Comparison of ENCODE assay signal across 8 mouse cellular contexts in the genomic region with DNA sequence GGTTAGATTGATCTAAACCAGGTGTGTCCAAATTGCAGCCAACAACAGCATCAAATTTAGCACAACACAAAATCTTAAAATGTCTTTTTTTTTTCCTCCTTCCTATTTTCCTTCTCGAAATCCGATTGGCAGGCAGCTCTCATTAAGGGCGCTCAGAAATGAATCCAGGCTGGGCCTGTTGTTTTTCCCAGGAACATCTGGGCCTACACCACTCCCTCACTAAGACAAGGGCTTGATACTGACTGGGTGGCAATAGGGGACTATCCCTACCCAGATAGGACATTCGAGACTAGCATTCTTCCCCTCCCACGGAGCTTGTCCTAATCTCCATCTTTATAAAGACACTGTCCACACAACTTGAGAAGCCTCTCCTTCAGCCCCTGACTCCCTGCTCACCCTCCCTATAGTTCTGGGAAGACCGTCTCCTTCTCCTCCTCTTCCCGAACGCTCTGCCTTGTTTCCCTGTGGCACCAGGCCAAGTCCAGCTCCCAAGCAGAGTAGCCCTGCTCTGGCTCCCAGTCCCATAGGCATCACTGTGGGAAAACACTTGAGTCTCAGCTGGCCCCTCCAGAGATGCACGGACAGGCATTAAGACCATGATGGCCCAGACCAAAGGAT. TPM values are rescaled to one million over a fixed set of nuclear protein-coding genes. Genes with fewer than 3 reads are reported as not detected.
DNase-seq lines count a peak whose midpoint lies in the region; ATAC-seq and TF ChIP-seq lines count a peak whose summit lies in the region.

No protein-coding gene starts in this region.

- 0 out of 2 replicates have a peak overlapping the region, but pooled peaks have one; percentile 24 for H3K4me2 ChIP-seq in forebrain, embryonic 14.5 days (ENCODE audit: low read length)
- no peak overlapping the region for H3K4me2 ChIP-seq in hindbrain, postnatal 0 days (ENCODE audit: low read depth, low read length)
- H3K4me2 ChIP-seq in midbrain, embryonic 13.5 days (replicated peaks): no peak overlapping the region

- DNase-seq in cerebellum, adult 9-10 months: peak; percentile 61
- DNase-seq in cerebellum, adult 8-10 months: no peak
- DNase-seq in MN1 (ENCODE audit: low spot score): peak; percentile 82
- DNase-seq in forebrain, embryonic 14.5 days (ENCODE audit: low spot score): peak; percentile 51
- peak; percentile 38 for DNase-seq in hindbrain, postnatal 0 days (ENCODE audit: low spot score)
- DNase-seq in layer of hippocampus, adult 11-12 months (ENCODE audit: low spot score): no peak

- 25% methylated on average over 9 of the region's 9 CpGs for WGBS in forebrain, embryonic 14.5 days
- 30% methylated on average over 9 of the region's 9 CpGs for WGBS in hindbrain, postnatal 0 days
- 39% methylated on average over 9 of the region's 9 CpGs for WGBS in midbrain, embryonic 13.5 days

- no peak overlapping the region; the same call in 1 of the 2 replicates for H3K9ac ChIP-seq in forebrain, embryonic 14.5 days (ENCODE audit: low read length)
- no peak overlapping the region for H3K9ac ChIP-seq in hindbrain, postnatal 0 days (replicated peaks; ENCODE audit: low read length)
- peak overlapping the region; percentile 42 for H3K9ac ChIP-seq in midbrain, embryonic 13.5 days (replicated peaks)

- no peaks in the 10 kb centered on the region for H3K9me3 ChIP-seq in forebrain, embryonic 14.5 days (replicated peaks; ENCODE audit: control insufficient read depth, low read length)
- H3K9me3 ChIP-seq in hindbrain, postnatal 0 days (ENCODE audit: low read length): no peaks in the 10 kb centered on the region
- no peaks in the 10 kb centered on the region for H3K9me3 ChIP-seq in midbrain, embryonic 13.5 days

- H3K4me3 ChIP-seq in forebrain, embryonic 14.5 days (ENCODE audit: low read depth, low read length): no peak overlapping the region
- H3K4me3 ChIP-seq in hindbrain, postnatal 0 days (ENCODE audit: low read length): no peak overlapping the region
- H3K4me3 ChIP-seq in midbrain, embryonic 13.5 days (replicated peaks): no peak overlapping the region

- peaks cover 55% of the 10 kb centered on the region for H3K36me3 ChIP-seq in forebrain, embryonic 14.5 days (ENCODE audit: control insufficient read depth, insufficient read depth, low read length)
- H3K36me3 ChIP-seq in hindbrain, postnatal 0 days (ENCODE audit: insufficient read depth, low read length): peaks cover 45% of the 10 kb centered on the region
- peaks cover 47% of the 10 kb centered on the region for H3K36me3 ChIP-seq in midbrain, embryonic 13.5 days

- ATAC-seq in forebrain, embryonic 14.5 days: no peak
- no peak for ATAC-seq in hindbrain, postnatal 0 days
- ATAC-seq in midbrain, embryonic 13.5 days: no peak
- ATAC-seq in inflammation-experienced regulatory T-cells, adult 6 months: no peak

- H3K4me1 ChIP-seq in forebrain, embryonic 14.5 days (ENCODE audit: control insufficient read depth, insufficient read depth, low read length): peaks cover 8% of the 10 kb centered on the region
- peaks cover 13% of the 10 kb centered on the region for H3K4me1 ChIP-seq in hindbrain, postnatal 0 days (ENCODE audit: insufficient read depth, low read length)
- H3K4me1 ChIP-seq in midbrain, embryonic 13.5 days (replicated peaks): peaks cover 54% of the 10 kb centered on the region

- peak overlapping the region; percentile 45; the same call in 1 of the 2 replicates for H3K27ac ChIP-seq in forebrain, embryonic 14.5 days (ENCODE audit: low read depth, low read length)
- peak overlapping the region; percentile 52 for H3K27ac ChIP-seq in hindbrain, postnatal 0 days
- H3K27ac ChIP-seq in midbrain, embryonic 13.5 days: peak overlapping the region; percentile 80

- no peak for TF ChIP-seq CTCF in hindbrain, postnatal 0 days (IDR thresholded peaks at IDR 0.05; ENCODE audit: low read depth)

- H3K27me3 ChIP-seq in forebrain, embryonic 14.5 days (replicated peaks; ENCODE audit: control insufficient read depth, insufficient read depth, low read length): no peaks in the 10 kb centered on the region
- H3K27me3 ChIP-seq in hindbrain, postnatal 0 days (ENCODE audit: insufficient read depth, low read length): no peaks in the 10 kb centered on the region
- no peaks in the 10 kb centered on the region for H3K27me3 ChIP-seq in midbrain, embryonic 13.5 days

RNA-seq across cellular contexts. Expression of a gene that starts 0.8 kb away (rescaled TPM):
- 15.4 and 15.7 TPM in 2 replicates for polyA plus RNA-seq in forebrain, embryonic 14.5 days (2014; fragmentation: Nextera tagmentation; extraction: Ambion mirVana)
- 38.1 and 55.1 TPM in 2 replicates for total RNA-seq in hindbrain, postnatal 0 days (2014; rRNA removed)
- 30.8 and 32.5 TPM in 2 replicates for polyA plus RNA-seq in hindbrain, postnatal 0 days (2015; fragmentation: Nextera tagmentation; extraction: Ambion mirVana)
- 22.1 and 22.3 TPM in 2 replicates for polyA plus RNA-seq in midbrain, embryonic 13.5 days (2015; fragmentation: Nextera tagmentation; extraction: Ambion mirVana)
- polyA plus RNA-seq in inflammation-experienced regulatory T-cells, adult 6 months (2017; shearing (Covaris generic)): 10 to 100 TPM; 17.5 to 24.1 (median 23.2) TPM

RNA-seq across cellular contexts. Expression of a gene that starts 8.9 kb away (rescaled TPM):
- polyA plus RNA-seq in forebrain, embryonic 14.5 days (2014; fragmentation: Nextera tagmentation; extraction: Ambion mirVana): 0.22 TPM in 1 of 2 replicates, not detected in the other
- not detected in 2 replicates for total RNA-seq in hindbrain, postnatal 0 days (2014; rRNA removed)
- not detected in 2 replicates for polyA plus RNA-seq in hindbrain, postnatal 0 days (2015; fragmentation: Nextera tagmentation; extraction: Ambion mirVana)
- not detected in 2 replicates for polyA plus RNA-seq in midbrain, embryonic 13.5 days (2015; fragmentation: Nextera tagmentation; extraction: Ambion mirVana)
- polyA plus RNA-seq in inflammation-experienced regulatory T-cells, adult 6 months (2017; shearing (Covaris generic)): 1 to 10 TPM in 1 of 3 experiments, not detected in 2; 2.4 TPM

RNA-seq across cellular contexts. Expression of a gene that starts 10.1 kb away (rescaled TPM):
- polyA plus RNA-seq in forebrain, embryonic 14.5 days (2014; fragmentation: Nextera tagmentation; extraction: Ambion mirVana): 5.9 and 6.9 TPM in 2 replicates
- 32.3 and 40.5 TPM in 2 replicates for total RNA-seq in hindbrain, postnatal 0 days (2014; rRNA removed)
- 14.4 and 14.7 TPM in 2 replicates for polyA plus RNA-seq in hindbrain, postnatal 0 days (2015; fragmentation: Nextera tagmentation; extraction: Ambion mirVana)
- polyA plus RNA-seq in midbrain, embryonic 13.5 days (2015; fragmentation: Nextera tagmentation; extraction: Ambion mirVana): 33.4 and 35.4 TPM in 2 replicates
- under 1 TPM in 1 of 3 experiments, not detected in 2; 0.33 TPM for polyA plus RNA-seq in inflammation-experienced regulatory T-cells, adult 6 months (2017; shearing (Covaris generic))

RNA-seq across cellular contexts. Expression of a gene that starts 11.4 kb away (rescaled TPM):
- polyA plus RNA-seq in forebrain, embryonic 14.5 days (2014; fragmentation: Nextera tagmentation; extraction: Ambion mirVana): 3.8 and 5.2 TPM in 2 replicates
- total RNA-seq in hindbrain, postnatal 0 days (2014; rRNA removed): 8.1 and 11.5 TPM in 2 replicates
- polyA plus RNA-seq in hindbrain, postnatal 0 days (2015; fragmentation: Nextera tagmentation; extraction: Ambion mirVana): 11.2 and 12.7 TPM in 2 replicates
- polyA plus RNA-seq in midbrain, embryonic 13.5 days (2015; fragmentation: Nextera tagmentation; extraction: Ambion mirVana): 16.1 and 19.0 TPM in 2 replicates
- 10 to 100 TPM; 35.1 to 58.4 (median 36.4) TPM for polyA plus RNA-seq in inflammation-experienced regulatory T-cells, adult 6 months (2017; shearing (Covaris generic))

RNA-seq across cellular contexts. Expression of a gene that starts 36.4 kb away (rescaled TPM):
- 5.2 and 5.9 TPM in 2 replicates for polyA plus RNA-seq in forebrain, embryonic 14.5 days (2014; fragmentation: Nextera tagmentation; extraction: Ambion mirVana)
- 28.4 and 35.9 TPM in 2 replicates for total RNA-seq in hindbrain, postnatal 0 days (2014; rRNA removed)
- 5.2 and 5.4 TPM in 2 replicates for polyA plus RNA-seq in hindbrain, postnatal 0 days (2015; fragmentation: Nextera tagmentation; extraction: Ambion mirVana)
- 4.2 and 4.8 TPM in 2 replicates for polyA plus RNA-seq in midbrain, embryonic 13.5 days (2015; fragmentation: Nextera tagmentation; extraction: Ambion mirVana)
- polyA plus RNA-seq in inflammation-experienced regulatory T-cells, adult 6 months (2017; shearing (Covaris generic)): 1 to 10 TPM; 3.1 to 9.2 (median 6.7) TPM

Comparison
In these comparisons a context has a peak if more than half of its experiments do, and no peak if none do; other contexts are left out.
1. DNase-seq: peak in cerebellum, adult 9-10 months (single experiment), MN1 (single experiment), forebrain, embryonic 14.5 days (single experiment) and hindbrain, postnatal 0 days (single experiment); none in cerebellum, adult 8-10 months (single experiment) and layer of hippocampus, adult 11-12 months (single experiment).
2. Peak in every context shown above with its lines, with median percentiles within 50 percentile points of each other: H3K27ac ChIP-seq.